Mouse (Mus musculus): ENCODE measurements at regions not wholly inside any gene's neighbourhood (a gene's known extent, or its start where the extent isn't known, plus 50 kb on each side); places are given as distances from the start of the nearest gene placed in this dataset.

GRCm38 (mm10) chr19:25729103-25729502 is 56.9 kb downstream of the Dmrt2 start:
- no peak for TF ChIP-seq CTCF (IDR thresholded peaks at IDR 0.05; ENCODE audit: insufficient read depth, low read length)
- no peak for TF ChIP-seq POLR2A (IDR thresholded peaks at IDR 0.05; ENCODE audit: borderline replicate concordance, extremely low read depth, low read depth, low read length)

All from lung, adult 2 months (tissue).